Mouse (Mus musculus) adrenal gland, adult 18-20 months (tissue): ENCODE measurements at regions not wholly inside any gene's neighbourhood (a gene's known extent, or its start where the extent isn't known, plus 50 kb on each side); places are given as distances from the start of the nearest gene placed in this dataset.
A peak's percentile ranks its signal among the peaks of the same experiment; 100 is the strongest.

Experiments
- DNase-seq, 2 experiments: peaks; one replicate each; pipeline ENCODE4 v3.0.0; 2021 to 2022; ENCODE audit warnings: low spot score in 2 of 2

DNA sequence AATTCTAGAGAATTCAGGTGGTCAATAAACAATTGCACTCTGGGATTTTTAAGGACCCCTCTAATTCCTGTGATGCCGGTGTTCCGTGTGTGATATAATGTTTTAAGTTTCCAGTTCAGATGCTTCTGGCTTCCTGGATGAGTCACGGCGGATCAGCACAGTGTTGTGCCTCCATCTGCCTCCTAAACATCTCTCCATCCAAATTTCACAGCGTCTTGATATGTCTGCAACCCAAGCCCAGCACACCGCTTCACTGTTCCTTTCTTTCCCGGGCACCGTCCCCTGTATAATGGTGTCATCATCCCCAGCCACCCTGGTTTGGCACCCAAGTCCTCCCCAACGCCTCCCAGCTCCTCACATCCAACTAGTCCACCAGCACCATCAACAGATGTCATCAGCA, 114.0 kb upstream of the 1700016C15Rik start:
- DNase-seq = no peak

DNA sequence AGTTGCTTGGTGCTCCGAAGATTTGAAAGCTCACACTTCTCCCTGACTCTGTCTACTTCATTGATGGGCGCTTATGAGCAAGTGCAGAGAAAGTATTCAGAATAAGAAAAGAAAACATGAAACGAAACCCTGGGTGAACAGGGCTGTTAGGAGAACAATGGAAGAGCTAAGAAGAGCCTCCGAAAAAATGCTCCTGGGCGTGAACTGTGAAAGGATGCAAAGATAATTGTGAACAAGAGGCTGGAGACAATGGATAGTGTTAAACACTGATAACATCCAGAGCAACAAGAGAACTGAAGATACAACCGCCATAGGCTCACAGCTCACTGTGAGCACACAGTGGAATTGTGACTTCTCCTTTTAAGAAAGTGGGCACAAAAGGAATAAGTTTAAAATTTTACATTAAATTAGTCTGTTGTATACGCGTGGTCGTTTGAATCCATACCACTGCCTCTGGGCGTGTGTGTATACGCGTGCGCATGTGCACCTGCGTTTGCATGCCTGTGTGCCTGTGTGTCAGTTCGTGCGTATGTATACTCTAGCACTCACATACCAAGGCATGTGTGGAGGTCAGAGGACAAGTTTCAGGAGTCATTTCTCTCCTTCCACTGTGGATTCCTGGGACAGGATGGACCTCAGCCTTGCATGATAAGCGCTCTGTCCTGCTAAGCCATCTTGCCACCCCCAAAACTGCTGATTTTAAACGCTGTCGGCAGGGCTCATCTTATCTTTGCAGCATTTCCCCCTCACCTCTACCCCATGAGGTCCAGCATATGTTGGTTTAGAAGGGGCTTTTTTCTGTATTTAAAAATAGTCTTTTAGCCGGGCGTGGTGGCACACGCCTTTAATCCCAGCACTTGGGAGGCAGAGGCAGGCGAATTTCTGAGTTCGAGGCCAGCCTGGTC, 113.0 kb upstream of the 1700016C15Rik start:
- no peak for DNase-seq

DNA sequence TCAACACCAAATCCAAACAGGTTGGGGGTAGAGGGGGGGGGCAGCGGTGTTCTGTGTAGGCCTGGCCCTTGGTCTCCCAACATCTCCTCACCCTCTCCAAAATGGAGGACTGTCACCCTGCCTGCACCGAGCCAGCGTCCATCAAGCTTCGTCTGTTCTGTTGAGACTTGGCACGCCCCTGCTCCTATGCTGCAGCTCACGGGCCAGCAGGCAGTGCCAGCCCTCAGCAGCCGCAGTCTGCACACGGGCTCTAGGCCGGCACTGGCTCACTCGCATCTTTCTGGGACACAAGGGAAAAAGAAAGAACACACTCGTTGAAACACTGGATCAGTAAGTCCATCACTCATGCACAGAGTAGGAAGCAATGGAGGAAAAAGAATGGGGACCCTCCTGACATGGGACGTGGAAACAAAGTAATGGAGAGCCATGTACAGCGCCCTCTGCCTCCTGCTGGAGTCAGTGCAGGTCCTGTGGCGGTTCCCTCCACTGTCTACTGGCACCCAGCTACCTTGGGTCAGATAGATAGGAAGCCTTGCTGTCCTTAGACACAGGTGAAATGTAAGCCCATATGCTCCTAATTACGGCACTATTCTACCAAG, 109.0 kb upstream of the 1700016C15Rik start:
- DNase-seq = no peak

DNA sequence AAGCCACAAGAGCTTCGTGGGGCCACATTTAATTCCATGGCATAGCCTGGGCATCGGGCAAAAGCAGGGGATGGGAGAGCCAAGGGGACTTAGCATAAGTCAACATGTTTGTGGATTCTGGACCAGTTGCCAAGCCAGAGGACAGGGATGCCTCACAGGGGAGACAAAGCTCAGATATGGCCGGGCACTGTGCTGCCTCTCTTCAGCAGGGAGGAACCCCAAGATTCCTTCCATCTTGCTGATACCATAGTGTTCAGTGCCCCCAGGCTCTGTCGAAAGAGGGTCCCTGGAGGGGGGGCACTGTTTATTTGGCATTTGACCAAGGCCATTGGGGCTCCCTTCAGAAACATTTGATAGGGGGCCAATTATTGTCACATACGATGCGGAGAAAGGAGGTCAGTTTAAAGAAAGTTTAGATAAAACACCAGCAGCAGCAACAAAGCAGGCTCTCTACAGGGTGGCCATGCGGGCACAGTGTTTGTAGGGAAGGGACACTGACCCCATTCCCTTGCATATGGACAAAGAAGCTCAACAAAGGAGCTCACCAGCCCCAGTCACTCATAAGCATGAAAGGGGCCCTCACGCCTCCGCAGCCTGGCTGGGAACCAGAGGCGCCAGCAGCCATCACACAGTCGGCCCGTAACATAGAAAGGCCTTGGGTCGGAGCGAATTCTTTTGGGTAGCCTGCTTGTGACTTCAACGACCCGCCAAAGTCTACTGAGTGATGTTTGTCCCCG, 107.6 kb upstream of the 1700016C15Rik start:
- no peak for DNase-seq

DNA sequence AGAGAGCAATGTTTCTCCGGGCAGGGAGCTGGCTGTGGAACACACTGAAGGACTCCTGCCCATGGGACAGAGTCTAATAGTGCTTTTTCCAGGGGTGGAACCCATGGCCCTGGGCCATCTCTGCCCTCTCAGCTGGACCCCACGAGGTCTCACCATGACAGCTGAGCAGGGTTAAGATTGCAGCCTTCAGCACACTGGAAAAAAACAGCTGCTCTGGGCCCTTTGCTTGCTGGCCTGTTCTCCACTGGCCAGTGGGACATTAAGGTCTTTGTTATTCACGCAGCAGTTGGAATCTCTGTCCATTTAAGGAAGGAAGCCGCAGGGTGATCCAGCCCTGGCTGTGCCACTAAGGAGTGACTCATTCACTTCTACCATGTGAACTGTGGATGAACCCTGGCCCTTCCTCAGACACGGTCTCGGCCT, 106.3 kb upstream of the 1700016C15Rik start:
- DNase-seq = peak in 1 of 2 experiments; percentile 17

DNA sequence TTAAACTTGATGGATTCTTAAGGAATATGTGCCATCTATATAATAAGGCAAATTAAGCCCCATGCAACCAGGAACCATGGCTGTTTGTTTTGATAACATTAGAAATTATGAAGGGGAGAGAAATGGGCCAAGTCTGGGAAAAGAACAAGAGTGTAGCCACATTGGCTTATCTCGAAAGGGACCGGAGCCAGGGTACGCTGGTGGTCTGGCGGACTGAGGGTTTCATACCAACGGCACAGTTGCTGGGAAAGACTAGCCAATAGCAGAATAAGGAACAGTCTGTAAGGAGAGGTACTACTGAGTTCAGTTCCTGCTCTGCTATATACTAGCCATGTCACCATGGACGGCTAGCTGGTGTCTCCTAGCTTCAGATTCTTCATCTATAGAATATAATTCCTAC, 105.9 kb upstream of the 1700016C15Rik start:
- no peak for DNase-seq

DNA sequence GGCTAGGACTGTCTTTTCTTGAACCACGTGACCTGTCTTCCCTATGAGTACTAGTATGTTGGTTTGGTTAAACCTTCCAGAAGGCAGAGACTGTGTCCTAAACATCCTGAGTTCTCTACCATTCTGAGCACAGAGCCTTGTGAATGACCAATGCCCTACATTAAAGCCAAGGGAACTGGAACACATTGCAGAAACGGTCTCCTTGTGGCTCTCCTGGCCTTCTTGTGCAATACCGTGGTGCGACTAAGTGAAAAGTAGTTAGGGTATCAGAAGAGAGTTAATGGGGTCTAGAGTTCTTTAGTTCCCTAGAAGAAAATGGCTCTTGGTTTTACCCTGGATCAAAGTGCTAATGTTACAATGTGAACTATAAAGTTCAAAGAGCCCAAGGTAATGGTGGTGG, 101.8 kb upstream of the 1700016C15Rik start:
- no peak for DNase-seq

DNA sequence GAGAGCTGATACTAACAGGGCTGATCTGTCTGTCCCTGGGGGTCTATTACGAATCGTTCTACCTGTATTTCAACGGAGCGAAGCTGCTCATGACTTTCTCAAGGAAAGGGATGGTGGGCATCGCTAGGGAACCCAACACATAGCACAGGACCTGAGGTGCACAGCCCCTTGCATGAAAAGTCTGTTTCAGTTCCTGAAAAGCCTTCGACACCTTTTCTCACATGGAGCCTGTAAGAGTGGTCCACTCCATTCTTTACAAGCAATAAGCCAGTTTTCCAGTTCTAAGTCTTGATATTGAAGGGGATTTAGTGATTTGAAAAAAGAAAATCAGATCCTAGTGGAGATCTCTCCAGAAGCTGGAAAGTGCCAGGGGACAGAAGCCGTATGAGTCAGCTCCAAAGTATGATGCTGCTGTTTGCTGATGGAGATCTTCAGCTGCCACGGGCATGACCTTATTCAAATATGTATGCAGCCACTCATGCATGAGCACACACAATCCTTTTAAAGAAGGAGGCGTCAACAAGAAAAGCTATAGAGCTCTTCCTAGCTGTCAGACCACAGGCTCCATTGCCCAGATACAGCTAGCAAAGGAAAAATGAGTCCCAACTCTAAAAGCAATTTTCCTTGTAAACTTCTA, 95.5 kb upstream of the 1700016C15Rik start:
- no peak for DNase-seq

DNA sequence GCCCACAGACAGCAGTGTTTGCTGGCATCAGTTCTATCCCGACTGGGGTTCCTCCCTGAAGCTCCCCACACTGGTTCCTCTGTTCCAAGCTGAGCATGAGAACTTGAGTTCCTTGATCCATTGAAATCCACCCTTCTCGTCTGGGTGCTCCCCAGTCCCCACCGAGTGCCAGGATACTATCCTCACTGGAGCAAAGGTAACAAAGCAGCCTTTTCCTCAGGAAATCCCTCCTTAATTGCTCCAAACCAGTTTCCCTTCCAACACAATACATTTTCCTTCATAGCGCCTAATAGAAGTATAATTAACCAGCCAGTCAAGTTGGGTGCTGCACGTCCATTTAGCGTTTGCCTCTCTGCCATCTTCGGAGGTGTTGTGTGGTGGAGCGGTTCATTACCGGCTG, 92.6 kb upstream of the 1700016C15Rik start:
- no peak for DNase-seq

DNA sequence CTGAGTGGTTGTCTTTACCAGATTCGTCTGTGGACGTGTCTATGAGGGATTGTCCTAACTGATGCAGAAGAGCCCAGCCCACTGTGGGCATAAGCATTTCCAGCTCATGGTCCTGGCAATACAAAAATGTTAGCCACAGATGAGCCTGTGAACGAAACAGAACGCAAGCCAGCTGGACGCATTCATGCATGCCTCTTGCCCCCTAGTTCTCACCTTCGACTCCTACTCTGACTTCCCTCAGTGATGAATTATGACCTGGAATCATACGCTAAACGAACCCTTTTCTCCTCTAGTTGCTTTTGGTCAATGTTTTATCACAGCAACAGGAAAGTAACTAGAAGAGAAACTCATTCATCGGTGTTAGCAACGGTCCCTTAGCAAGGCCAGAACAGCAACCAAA, 91.2 kb upstream of the 1700016C15Rik start:
- no peak for DNase-seq

DNA sequence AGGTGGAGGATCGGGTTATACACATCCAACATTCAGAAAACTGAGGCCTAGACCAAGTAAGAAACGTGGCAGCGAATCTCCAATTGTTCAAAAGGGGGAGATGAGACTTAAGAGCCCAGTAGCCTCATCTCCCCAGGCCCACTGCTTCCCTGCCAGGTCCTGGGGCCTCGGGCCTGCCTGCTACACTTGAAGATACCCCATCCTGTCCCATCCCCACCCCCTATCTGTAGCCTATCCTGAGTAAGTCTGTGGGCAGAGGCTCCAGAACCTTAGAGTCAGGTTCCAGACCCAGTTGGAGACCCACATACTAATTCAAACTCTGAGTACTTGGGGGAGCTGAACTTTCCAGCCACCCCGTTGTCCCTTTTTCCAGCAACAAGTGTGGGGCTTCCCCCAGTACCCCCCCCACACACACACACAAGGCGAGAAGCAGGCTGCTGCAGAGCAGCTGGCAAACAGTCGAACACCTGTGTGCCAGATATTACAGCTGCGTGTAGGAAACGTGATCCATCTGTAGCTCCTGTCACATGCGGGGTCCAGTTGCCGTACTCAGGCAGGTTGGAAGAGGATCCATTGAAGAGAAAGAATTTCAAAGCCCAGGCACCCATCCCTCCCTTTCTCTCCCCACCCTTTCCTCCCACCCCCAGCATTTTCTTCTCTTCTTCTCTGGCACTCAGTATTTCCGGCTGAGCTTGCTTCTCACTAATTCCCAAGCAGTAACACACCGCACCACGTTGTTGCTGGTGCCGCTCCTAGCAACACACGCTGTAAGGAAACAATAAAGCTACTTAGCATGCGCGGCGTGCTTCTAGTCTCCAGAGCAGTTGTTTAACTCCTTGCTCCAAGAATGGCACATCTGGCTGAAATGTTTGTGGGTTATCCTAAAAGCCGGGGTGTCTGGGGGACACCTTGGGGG, 89.4 kb upstream of the 1700016C15Rik start:
- DNase-seq = no peak

DNA sequence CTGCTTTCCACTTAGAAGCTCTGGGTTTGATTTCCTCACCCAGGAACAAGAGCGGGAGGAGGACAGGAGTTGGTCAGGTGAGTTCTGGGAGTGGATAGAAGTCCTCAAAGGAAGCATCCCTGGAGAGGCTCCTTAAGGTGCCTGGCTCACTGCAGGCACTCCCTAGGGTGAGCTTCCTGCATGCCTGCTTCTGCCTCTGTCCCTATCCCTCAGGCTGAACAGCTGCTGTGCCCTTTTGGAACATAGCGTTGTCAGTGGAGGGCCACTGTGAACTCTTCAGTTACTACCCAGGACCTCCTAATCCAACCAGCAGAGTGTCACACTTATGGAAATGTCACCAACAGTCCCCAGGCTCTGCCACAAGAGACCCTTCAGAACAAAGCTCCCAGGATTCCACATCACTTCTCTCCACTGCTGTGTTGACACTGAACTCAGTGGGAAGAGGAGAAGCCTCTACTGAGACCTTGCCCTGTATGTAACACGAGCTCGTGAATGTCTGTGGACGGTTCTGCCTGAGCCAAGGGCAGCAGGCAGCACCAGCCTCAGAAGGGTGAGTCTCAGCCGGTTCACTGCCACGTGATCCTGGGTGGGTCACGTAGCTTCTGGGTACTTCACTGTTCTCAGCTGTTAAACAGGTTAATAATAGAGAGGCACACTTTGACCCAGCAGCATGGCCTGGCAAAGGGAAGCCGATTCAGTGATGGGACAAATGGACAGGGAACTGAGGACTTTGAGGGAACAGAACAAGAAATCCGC, 86.7 kb upstream of the 1700016C15Rik start:
- no peak for DNase-seq

DNA sequence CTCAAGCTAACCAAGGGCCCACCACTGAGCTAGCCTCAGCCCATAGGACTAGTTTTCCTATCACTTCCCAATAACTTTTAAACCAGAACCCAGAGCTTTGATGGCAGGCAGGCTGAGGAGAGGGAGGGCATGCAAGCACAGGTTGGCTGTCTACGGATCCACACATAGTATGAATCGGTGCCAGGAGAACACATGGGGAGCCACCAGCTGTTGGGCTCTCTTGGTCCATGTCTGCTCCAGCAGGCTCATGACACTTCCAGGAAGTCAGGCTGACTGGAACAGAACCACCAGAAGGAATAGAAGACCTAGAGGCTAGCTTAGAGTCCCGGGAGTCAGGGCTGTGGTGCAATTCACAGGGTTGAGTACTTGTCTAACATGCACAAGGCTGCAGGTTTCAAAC, 86.0 kb upstream of the 1700016C15Rik start:
- DNase-seq = no peak

DNA sequence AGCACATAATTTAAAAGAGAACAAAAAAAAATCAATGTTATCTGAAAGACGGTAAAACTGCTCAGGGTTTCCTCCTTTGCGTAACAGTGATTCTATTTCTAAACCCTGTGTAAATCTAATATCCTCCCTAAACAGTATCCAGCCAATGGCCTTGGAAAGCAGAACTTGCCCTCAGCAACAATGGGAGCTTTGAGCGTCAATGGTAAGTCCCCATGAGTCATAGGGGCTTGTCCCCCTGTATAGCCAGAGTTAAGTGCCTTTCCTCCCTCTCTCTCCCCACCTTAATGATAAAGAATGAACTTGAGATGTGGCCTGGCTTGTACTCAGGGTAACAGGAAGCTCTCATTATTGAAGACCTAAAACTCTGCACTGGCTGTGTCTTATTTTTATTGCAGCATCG, 85.4 kb upstream of the 1700016C15Rik start:
- no peak for DNase-seq

DNA sequence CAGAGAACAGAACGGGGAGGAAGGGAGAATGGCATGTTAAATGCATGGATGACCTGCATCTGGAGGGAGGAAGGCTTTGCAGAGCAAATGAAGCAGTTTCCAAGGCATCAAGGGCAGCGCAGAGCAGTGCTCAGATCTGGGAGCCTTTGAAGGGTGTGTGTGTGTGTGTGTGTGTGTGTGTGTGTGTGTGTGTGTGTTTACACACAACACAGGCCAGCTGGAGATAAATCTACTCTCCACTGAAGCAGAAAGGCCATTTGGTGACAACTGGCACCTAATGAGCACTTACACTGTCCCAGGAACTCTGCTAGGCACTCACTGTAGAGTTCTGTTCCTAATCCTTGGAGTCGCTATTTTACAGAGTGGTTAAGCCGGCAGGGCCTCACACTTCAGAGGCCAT, 84.3 kb upstream of the 1700016C15Rik start:
- no peak for DNase-seq

DNA sequence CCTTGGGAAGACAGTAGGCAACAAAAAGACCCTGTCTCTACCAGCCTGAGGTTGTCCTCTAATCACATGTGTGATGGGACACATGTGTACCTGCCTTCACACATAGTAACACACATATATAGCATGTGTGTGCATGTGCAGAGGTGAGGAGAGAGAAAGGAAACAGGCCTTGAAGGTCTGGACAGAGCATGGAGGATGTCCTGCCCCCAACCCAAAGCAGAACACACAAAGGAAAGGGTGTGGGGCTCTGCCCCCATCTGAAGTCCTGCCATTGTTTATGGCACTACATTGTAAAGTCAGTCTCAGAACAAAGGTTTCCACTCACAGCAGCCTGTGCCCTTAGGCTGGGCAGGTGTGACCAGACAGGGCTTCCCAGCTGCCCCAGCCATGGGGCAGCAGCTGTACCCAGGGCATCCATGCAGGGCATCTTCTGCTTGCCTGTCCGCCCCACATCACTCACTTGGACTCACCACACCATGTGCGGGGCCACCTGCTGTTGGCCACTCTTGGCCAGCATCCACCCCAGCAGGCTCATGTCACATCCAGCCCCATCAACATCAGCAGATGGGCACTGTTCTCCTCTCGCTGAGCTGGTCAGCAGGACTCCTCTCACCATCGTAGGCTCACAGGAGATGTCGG, 83.6 kb upstream of the 1700016C15Rik start:
- no peak for DNase-seq

DNA sequence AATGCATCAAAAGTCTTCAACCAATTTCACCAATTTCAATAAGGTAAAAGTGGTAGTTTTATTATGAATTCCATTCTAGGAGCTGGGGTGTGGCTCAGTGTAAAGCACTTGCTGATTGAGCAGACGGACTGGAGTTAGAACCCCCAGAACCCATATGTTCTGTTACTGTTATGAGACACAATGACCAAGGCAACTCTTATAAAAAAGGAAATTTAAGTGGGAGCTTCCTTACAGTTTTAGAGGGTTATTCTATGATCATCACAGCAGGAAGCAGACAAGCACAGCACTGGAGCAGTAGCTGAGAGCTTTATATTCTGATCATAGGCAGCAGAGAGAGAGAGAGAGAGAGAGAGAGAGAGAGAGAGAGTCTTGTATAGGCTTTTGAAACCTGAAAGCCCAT, 81.7 kb upstream of the 1700016C15Rik start:
- no peak for DNase-seq

DNA sequence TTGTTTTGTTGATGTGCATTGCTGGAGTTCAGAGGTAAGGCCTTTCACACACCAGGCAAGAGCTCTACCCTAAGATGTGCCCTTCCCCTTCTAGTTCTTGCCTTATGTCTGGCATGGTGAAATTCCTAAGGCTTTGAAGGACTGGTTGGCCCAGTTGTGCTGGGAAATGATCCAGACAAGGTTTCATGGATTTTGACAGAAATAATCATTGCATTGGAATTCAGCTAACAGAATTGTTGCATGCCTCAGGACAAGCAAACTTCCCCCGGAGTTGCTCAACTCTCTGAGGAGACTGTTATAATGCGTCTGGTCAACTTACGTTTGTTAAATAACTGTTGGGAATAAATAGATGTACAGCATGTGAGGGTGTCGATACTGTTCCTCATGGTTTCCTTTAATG, 80.6 kb upstream of the 1700016C15Rik start:
- DNase-seq = no peak

DNA sequence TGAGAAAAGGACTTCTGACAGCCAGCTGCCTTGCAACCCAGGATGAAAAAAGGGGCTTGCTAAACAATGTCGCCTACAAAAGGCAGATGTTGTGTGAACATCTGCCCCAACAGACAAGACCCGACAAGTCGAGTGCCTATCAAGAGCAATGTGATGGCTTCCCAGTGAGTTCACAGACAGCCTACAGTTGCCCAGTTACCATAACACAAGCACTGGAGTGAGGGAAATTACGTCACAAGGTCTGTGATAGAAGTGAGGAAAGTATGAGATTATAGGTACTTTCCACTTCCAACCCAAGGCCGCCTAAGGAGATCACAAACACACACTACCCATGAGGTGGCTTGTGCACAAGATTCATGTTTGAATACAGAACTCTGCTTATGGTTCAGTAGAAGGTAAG, 78.4 kb upstream of the 1700016C15Rik start:
- no peak for DNase-seq
